Mouse (Mus musculus) lung, postnatal 10 days (tissue): ENCODE data around the gene Ucp1.
A peak's percentile ranks its signal among the peaks of the same experiment; 100 is the strongest.
"Not testable (repeated sequence)": the region's sequence is repeated elsewhere in the genome, so short reads cannot be mapped to it uniquely, and the experiment has no call there.

Experiments
- DNase-seq: peaks from one replicate; pipeline ENCODE4 v3.0.0; 2021

Ucp1 gene

GRCm38 (mm10) chr8:83290176-83290575 lies at the start of gene Ucp1:
TSS of gene Ucp1 (plus strand) at chr8:83290352.
- no peak for DNase-seq

- no peak for DNase-seq
These were observed 46.0 kb upstream of the Ucp1 start for GRCm38 (mm10) chr8:83244151-83244550.

- no peak for DNase-seq
These were observed 39.3 kb upstream of the Ucp1 start for GRCm38 (mm10) chr8:83250858-83251257.

- no peak for DNase-seq
These were observed 38.5 kb upstream of the Ucp1 start for GRCm38 (mm10) chr8:83251362-83252246.

GRCm38 (mm10) chr8:83252791-83253190 lies 37.4 kb upstream of the Ucp1 start:
- no peak for DNase-seq

GRCm38 (mm10) chr8:83257631-83258030 lies 32.5 kb upstream of the Ucp1 start:
- no peak for DNase-seq

- peak; percentile 73 for DNase-seq
These were observed 29.5 kb upstream of the Ucp1 start for GRCm38 (mm10) chr8:83260418-83261215.

- DNase-seq, result no peak
These were observed 19.0 kb upstream of the Ucp1 start for GRCm38 (mm10) chr8:83271172-83271571.

- peak; percentile 37 for DNase-seq
These were observed 17.7 kb upstream of the Ucp1 start for GRCm38 (mm10) chr8:83272464-83272863.

GRCm38 (mm10) chr8:83274470-83274869 lies 15.7 kb upstream of the Ucp1 start:
- no peak for DNase-seq

GRCm38 (mm10) chr8:83278431-83278830 lies 11.7 kb upstream of the Ucp1 start:
- no peak for DNase-seq

GRCm38 (mm10) chr8:83285391-83285790 lies 4.8 kb upstream of the Ucp1 start:
- DNase-seq, result no peak

GRCm38 (mm10) chr8:83297375-83297774 lies 7.2 kb downstream of the Ucp1 start:
- no peak for DNase-seq

- peak; percentile 17 for DNase-seq
These were observed 10.0 kb downstream of the Ucp1 start for GRCm38 (mm10) chr8:83300135-83300534.

GRCm38 (mm10) chr8:83304946-83305345 lies 14.8 kb downstream of the Ucp1 start:
- DNase-seq, result no peak

- DNase-seq, result no peak
These were observed 19.7 kb downstream of the Ucp1 start for GRCm38 (mm10) chr8:83309836-83310235.

- not testable (repeated sequence) for DNase-seq
These were observed 24.9 kb downstream of the Ucp1 start for GRCm38 (mm10) chr8:83315084-83315483.

- DNase-seq, result no peak
These were observed 25.5 kb downstream of the Ucp1 start for GRCm38 (mm10) chr8:83315691-83316090.

GRCm38 (mm10) chr8:83320543-83320942 lies 30.4 kb downstream of the Ucp1 start:
- no peak for DNase-seq

GRCm38 (mm10) chr8:83322374-83322773 lies 32.2 kb downstream of the Ucp1 start:
- DNase-seq, result no peak

- DNase-seq, result no peak
These were observed 32.9 kb downstream of the Ucp1 start for GRCm38 (mm10) chr8:83323056-83323455.

- DNase-seq, result no peak
These were observed 37.7 kb downstream of the Ucp1 start for GRCm38 (mm10) chr8:83327889-83328288.

GRCm38 (mm10) chr8:83331567-83331898 lies 41.4 kb downstream of the Ucp1 start:
- DNase-seq, result peak; percentile 32
